Comparison of ENCODE assay signal across 16 mouse cellular contexts in genomic region chr1:82320864-82321263, GRCm38 (mm10). TPM values are rescaled to one million over a fixed set of nuclear protein-coding genes. Genes with fewer than 3 reads are reported as not detected.
DNase-seq lines count a peak whose midpoint lies in the region; ATAC-seq and TF ChIP-seq lines count a peak whose summit lies in the region.
"Had no signal": no experiment of that assay in that cellular context is flagged by ENCODE, and none has a peak within 500 bp of the region (broad histone marks: within the 10 kb centered on the region; RNA-seq: fewer than 3 reads in every experiment).

No protein-coding gene starts in this region.

- H3K36me3 ChIP-seq in forebrain, embryonic 14.5 days (ENCODE audit: control insufficient read depth, insufficient read depth, low read length): no peaks in the 10 kb centered on the region
- no peaks in the 10 kb centered on the region for H3K36me3 ChIP-seq in hindbrain, embryonic 15.5 days
- H3K36me3 ChIP-seq in neural tube, embryonic 14.5 days (ENCODE audit: control insufficient read depth, insufficient read depth, low read length): no peaks in the 10 kb centered on the region
- no peaks in the 10 kb centered on the region for H3K36me3 ChIP-seq in liver, postnatal 0 days (replicated peaks; ENCODE audit: insufficient read depth, low read length)
- no peaks in the 10 kb centered on the region for H3K36me3 ChIP-seq in intestine, embryonic 15.5 days
- H3K36me3 ChIP-seq: embryonic facial prominence, embryonic 15.5 days had no signal

- TF ChIP-seq EP300 in liver, postnatal 0 days (IDR thresholded peaks at IDR 0.05; ENCODE audit: low read depth): no peak

- no peak overlapping the region for H3K4me3 ChIP-seq in forebrain, embryonic 14.5 days (ENCODE audit: low read depth, low read length)
- peak overlapping the region; percentile 9; the same call in 1 of the 2 replicates for H3K4me3 ChIP-seq in hindbrain, embryonic 15.5 days
- H3K4me3 ChIP-seq in neural tube, embryonic 14.5 days (ENCODE audit: low read depth, low read length): no peak overlapping the region; the same call in 1 of the 2 replicates
- H3K4me3 ChIP-seq in liver, postnatal 0 days (ENCODE audit: low read depth, low read length): no peak overlapping the region
- H3K4me3 ChIP-seq in intestine, embryonic 15.5 days (replicated peaks): no peak overlapping the region
- H3K4me3 ChIP-seq: embryonic facial prominence, embryonic 15.5 days; megakaryocyte, embryonic 14.5 days had no signal

- no peak overlapping the region for H3K9ac ChIP-seq in forebrain, embryonic 14.5 days (ENCODE audit: low read length)
- no peak overlapping the region for H3K9ac ChIP-seq in hindbrain, embryonic 15.5 days
- H3K9ac ChIP-seq in neural tube, embryonic 14.5 days (replicated peaks; ENCODE audit: low read depth, low read length): peak overlapping the region; percentile 29; the same call in 1 of the 2 replicates
- H3K9ac ChIP-seq in liver, postnatal 0 days (replicated peaks): no peak overlapping the region
- H3K9ac ChIP-seq in intestine, embryonic 15.5 days: no peak overlapping the region
- H3K9ac ChIP-seq: embryonic facial prominence, embryonic 15.5 days had no signal

- no peak for ATAC-seq in forebrain, embryonic 14.5 days
- ATAC-seq in hindbrain, embryonic 15.5 days (ENCODE audit: low FRiP score, low read depth): no peak
- peak; percentile 5 for ATAC-seq in neural tube, embryonic 14.5 days (ENCODE audit: low read depth)
- no peak for ATAC-seq in liver, postnatal 0 days
- ATAC-seq in intestine, embryonic 15.5 days: no peak
- ATAC-seq: inflammation-experienced regulatory T-cells, adult 6 months had no signal

- WGBS in forebrain, embryonic 14.5 days: 54% methylated on average over 10 of the region's 10 CpGs
- 39% methylated on average over 10 of the region's 10 CpGs for WGBS in hindbrain, embryonic 15.5 days
- 31% methylated on average over 10 of the region's 10 CpGs for WGBS in neural tube, embryonic 14.5 days
- WGBS in liver, postnatal 0 days (ENCODE audit: insufficient replicate concordance): 88% methylated on average over 10 of the region's 10 CpGs
- WGBS in intestine, embryonic 15.5 days: 88% methylated on average over 10 of the region's 10 CpGs

- peaks cover 35% of the 10 kb centered on the region for H3K4me1 ChIP-seq in forebrain, embryonic 14.5 days (ENCODE audit: control insufficient read depth, insufficient read depth, low read length)
- peaks cover 35% of the 10 kb centered on the region for H3K4me1 ChIP-seq in hindbrain, embryonic 15.5 days (replicated peaks)
- peaks cover 28% of the 10 kb centered on the region; the same call in 1 of the 2 replicates for H3K4me1 ChIP-seq in neural tube, embryonic 14.5 days (ENCODE audit: control insufficient read depth, insufficient read depth, low read length)
- H3K4me1 ChIP-seq in liver, postnatal 0 days (ENCODE audit: insufficient read depth): peaks cover 10% of the 10 kb centered on the region
- H3K4me1 ChIP-seq in intestine, embryonic 15.5 days (replicated peaks): 0 out of 2 replicates have a peak, but pooled peaks cover 3% of the 10 kb centered on the region

- no peak for TF ChIP-seq CTCF in liver, postnatal 0 days (IDR thresholded peaks at IDR 0.05; ENCODE audit: low read depth)

- peak overlapping the region; percentile 17; the same call in 1 of the 2 replicates for H3K4me2 ChIP-seq in forebrain, embryonic 14.5 days (ENCODE audit: low read length)
- peak overlapping the region; percentile 40 for H3K4me2 ChIP-seq in hindbrain, embryonic 15.5 days
- peak overlapping the region; percentile 39 for H3K4me2 ChIP-seq in neural tube, embryonic 14.5 days (ENCODE audit: low read depth, low read length)
- H3K4me2 ChIP-seq in liver, postnatal 0 days (ENCODE audit: low read depth, low read length): no peak overlapping the region
- no peak overlapping the region for H3K4me2 ChIP-seq in intestine, embryonic 15.5 days (replicated peaks)
- H3K4me2 ChIP-seq: embryonic facial prominence, embryonic 15.5 days; liver, embryonic 11.5 days had no signal

- peak; percentile 15 for DNase-seq in left cerebral cortex, postnatal 4 days
- no peak for DNase-seq in left cerebral cortex, adult 18-20 months (ENCODE audit: low spot score in 2 of 2)
- no peak for DNase-seq in forebrain, embryonic 14.5 days (ENCODE audit: low spot score)
- no peak for DNase-seq in liver, postnatal 0 days
- DNase-seq: adrenal gland, adult 8-10 months; cerebellum, postnatal 25 days; thymus, adult 2 months had no signal

- H3K27me3 ChIP-seq in forebrain, embryonic 14.5 days (replicated peaks; ENCODE audit: control insufficient read depth, insufficient read depth, low read length): no peaks in the 10 kb centered on the region
- H3K27me3 ChIP-seq in hindbrain, embryonic 15.5 days: no peaks in the 10 kb centered on the region
- no peaks in the 10 kb centered on the region for H3K27me3 ChIP-seq in neural tube, embryonic 14.5 days (ENCODE audit: control insufficient read depth, insufficient read depth, low read length)
- no peaks in the 10 kb centered on the region for H3K27me3 ChIP-seq in liver, postnatal 0 days (ENCODE audit: insufficient read depth, low read length)
- H3K27me3 ChIP-seq in intestine, embryonic 15.5 days (replicated peaks): no peaks in the 10 kb centered on the region
- H3K27me3 ChIP-seq: embryonic facial prominence, embryonic 15.5 days; megakaryocyte, embryonic 14.5 days had no signal

- intact Hi-C loops in left cerebral cortex, postnatal 4 days (cut with DNase I): no loop called here

- peak overlapping the region; percentile 57 for H3K27ac ChIP-seq in forebrain, embryonic 14.5 days (ENCODE audit: low read depth, low read length)
- H3K27ac ChIP-seq in hindbrain, embryonic 15.5 days (replicated peaks): peak overlapping the region; percentile 64; the same call in 1 of the 2 replicates
- H3K27ac ChIP-seq in neural tube, embryonic 14.5 days (ENCODE audit: low read depth, low read length): peak overlapping the region; percentile 24
- no peak overlapping the region for H3K27ac ChIP-seq in liver, postnatal 0 days (ENCODE audit: low read depth)
- no peak overlapping the region for H3K27ac ChIP-seq in intestine, embryonic 15.5 days
- H3K27ac ChIP-seq: embryonic facial prominence, embryonic 15.5 days had no signal

- H3K9me3 ChIP-seq in forebrain, embryonic 14.5 days (replicated peaks; ENCODE audit: control insufficient read depth, low read length): no peaks in the 10 kb centered on the region
- H3K9me3 ChIP-seq in hindbrain, embryonic 15.5 days: no peaks in the 10 kb centered on the region
- no peaks in the 10 kb centered on the region for H3K9me3 ChIP-seq in neural tube, embryonic 14.5 days (ENCODE audit: control insufficient read depth, low read length)
- H3K9me3 ChIP-seq in liver, postnatal 0 days (ENCODE audit: low read length): no peaks in the 10 kb centered on the region
- no peaks in the 10 kb centered on the region for H3K9me3 ChIP-seq in intestine, embryonic 15.5 days
- H3K9me3 ChIP-seq: embryonic facial prominence, embryonic 15.5 days; G1E had no signal

RNA-seq across cellular contexts. Expression of gene Rhbdd1, which starts 4.6 kb away (rescaled TPM):
- total RNA-seq in left cerebral cortex, postnatal 4 days (2021): 1 to 10 TPM; 3.7 to 3.8 TPM
- total RNA-seq in left cerebral cortex, adult 18-20 months (2021): 1 to 10 TPM; 6.2 to 6.6 TPM
- polyA plus RNA-seq in forebrain, embryonic 14.5 days (2014; fragmentation: Nextera tagmentation; extraction: Ambion mirVana): 4.0 and 4.2 TPM in 2 replicates
- 4.0 and 4.1 TPM in 2 replicates for polyA plus RNA-seq in hindbrain, embryonic 15.5 days (2015; fragmentation: Nextera tagmentation; extraction: Ambion mirVana)
- 2.7 and 3.2 TPM in 2 replicates for polyA plus RNA-seq in neural tube, embryonic 14.5 days (2014; fragmentation: Nextera tagmentation; extraction: Ambion mirVana)
- polyA plus RNA-seq in liver, postnatal 0 days (2015; fragmentation: Nextera tagmentation; extraction: Ambion mirVana): 4.7 and 5.9 TPM in 2 replicates
- 9.8 and 10.2 TPM in 2 replicates for polyA plus RNA-seq in intestine, embryonic 15.5 days (2015; fragmentation: Nextera tagmentation; extraction: Ambion mirVana)

RNA-seq across cellular contexts. Expression of gene Irs1, which starts 29.6 kb away (rescaled TPM):
- 10 to 100 TPM; 30.5 to 30.8 TPM for total RNA-seq in left cerebral cortex, postnatal 4 days (2021)
- 10 to 100 TPM; 15.3 to 17.2 TPM for total RNA-seq in left cerebral cortex, adult 18-20 months (2021)
- 6.3 and 7.7 TPM in 2 replicates for polyA plus RNA-seq in forebrain, embryonic 14.5 days (2014; fragmentation: Nextera tagmentation; extraction: Ambion mirVana)
- 9.0 and 9.5 TPM in 2 replicates for polyA plus RNA-seq in hindbrain, embryonic 15.5 days (2015; fragmentation: Nextera tagmentation; extraction: Ambion mirVana)
- 9.4 and 11.4 TPM in 2 replicates for polyA plus RNA-seq in neural tube, embryonic 14.5 days (2014; fragmentation: Nextera tagmentation; extraction: Ambion mirVana)
- polyA plus RNA-seq in liver, postnatal 0 days (2015; fragmentation: Nextera tagmentation; extraction: Ambion mirVana): 1.2 and 1.4 TPM in 2 replicates
- polyA plus RNA-seq in intestine, embryonic 15.5 days (2015; fragmentation: Nextera tagmentation; extraction: Ambion mirVana): 2.7 and 3.3 TPM in 2 replicates
- total RNA-seq: granulocyte monocyte progenitor cell, adult 5-6 weeks had no signal
- polyA plus RNA-seq: G1E; inflammation-experienced regulatory T-cells, adult 6 months had no signal

Comparison
In these comparisons a context has a peak if more than half of its experiments do, and no peak if none do; other contexts are left out.
1. H3K27ac ChIP-seq: peak in forebrain, embryonic 14.5 days (single experiment), hindbrain, embryonic 15.5 days (single experiment) and neural tube, embryonic 14.5 days (single experiment); none in liver, postnatal 0 days (single experiment) and intestine, embryonic 15.5 days (single experiment).
2. H3K4me2 ChIP-seq: peak in forebrain, embryonic 14.5 days (single experiment), hindbrain, embryonic 15.5 days (single experiment) and neural tube, embryonic 14.5 days (single experiment); none in liver, postnatal 0 days (single experiment) and intestine, embryonic 15.5 days (single experiment).